Mouse (Mus musculus) left cerebral cortex, postnatal 4 days (tissue): Measurements from ENCODE around the gene Ift22. TPM values are rescaled to one million over a fixed set of nuclear protein-coding genes. Genes with fewer than 3 reads are reported as not detected.
"Not testable (repeated sequence)": the region's sequence is repeated elsewhere in the genome, so short reads cannot be mapped to it uniquely, and the experiment has no call there.

Experiments used
- DNase-seq: peaks from one replicate; pipeline ENCODE4 v3.0.0-alpha.2; 2022
- intact Hi-C: fragments of 180-260 bp; cut with DNase I; formaldehyde crosslinking; loops from one replicate; pipeline ENCODE4 v1.15.1; 2025
- total RNA-seq, 2 experiments: library from RNA; stranded (reverse); gene quantifications; 2 replicates each; pipeline ENCODE4 v1.2.3; 2021

The Ift22 gene
- total RNA-seq, 2 experiments from 2014 or later: 51.2 to 56.2 TPM

- intact Hi-C loops: no loop called here
- DNase-seq: no peak
These were observed 34.8 kb downstream of the Ift22 start for GRCm38 (mm10) chr5:136942781-136943180.

GRCm38 (mm10) chr5:136943382-136943781 lies 35.4 kb downstream of the Ift22 start:
- no peak for DNase-seq
- intact Hi-C loops: no loop called here

- intact Hi-C loops: no loop called here
- no peak for DNase-seq
These were observed 37.1 kb downstream of the Ift22 start for GRCm38 (mm10) chr5:136945084-136945483.

- intact Hi-C loops: no loop called here
- DNase-seq: no peak
These were observed 39.9 kb downstream of the Ift22 start for GRCm38 (mm10) chr5:136947874-136948273.

GRCm38 (mm10) chr5:136949551-136950336 lies 41.8 kb downstream of the Ift22 start:
- intact Hi-C loops, DNase-seq: not testable (repeated sequence)

- no peak for DNase-seq
- intact Hi-C loops: no loop called here
These were observed 42.6 kb downstream of the Ift22 start for GRCm38 (mm10) chr5:136950521-136950920.

- no peak for DNase-seq
- intact Hi-C loops: no loop called here
These were observed 44.2 kb downstream of the Ift22 start for GRCm38 (mm10) chr5:136952153-136952552.

- intact Hi-C loops: no loop called here
- peak; percentile 99 for DNase-seq
These were observed 45.1 kb downstream of the Ift22 start, which contains the start of gene Fis1 for GRCm38 (mm10) chr5:136953015-136953414. Fis1 (plus strand) TSS chr5:136953275.

- DNase-seq: no peak
- intact Hi-C loops: no loop called here
These were observed 45.5 kb downstream of the Ift22 start for GRCm38 (mm10) chr5:136953440-136953951.

GRCm38 (mm10) chr5:136955622-136956021 lies 47.7 kb downstream of the Ift22 start:
- intact Hi-C loops: no loop called here
- DNase-seq: no peak

GRCm38 (mm10) chr5:136957250-136957649 lies 49.3 kb downstream of the Ift22 start:
- no peak for DNase-seq
- intact Hi-C loops: no loop called here

- no peak for DNase-seq
These were observed 51.1 kb downstream of the Ift22 start for GRCm38 (mm10) chr5:136958991-136959605.

GRCm38 (mm10) chr5:136960053-136960452 lies 52.1 kb downstream of the Ift22 start:
- DNase-seq: no peak
- intact Hi-C loops: no loop called here

More at GRCm38 (mm10) chr5:136958991-136959605, 51.1 kb downstream of the Ift22 start:
- intact Hi-C loops: no loop called here

- peak; percentile 37 for DNase-seq
These were observed 53.5 kb downstream of the Ift22 start for GRCm38 (mm10) chr5:136961334-136961982.

GRCm38 (mm10) chr5:136961983-136962461 lies 54.1 kb downstream of the Ift22 start:
- peak; percentile 88 for DNase-seq
- intact Hi-C loops: no loop called here

More at GRCm38 (mm10) chr5:136961334-136961982, 53.5 kb downstream of the Ift22 start:
- intact Hi-C loops: no loop called here

- intact Hi-C loops: no loop called here
- DNase-seq: peak; percentile 86
These were observed 54.6 kb downstream of the Ift22 start for GRCm38 (mm10) chr5:136962501-136962900.

- intact Hi-C loops: no loop called here
- no peak for DNase-seq
These were observed 55.1 kb downstream of the Ift22 start for GRCm38 (mm10) chr5:136962966-136963540.
